Mouse (Mus musculus) retina, postnatal 1 day (tissue): ENCODE measurements around the gene Dnajc15.

Experiments
- DNase-seq: peaks from one replicate; pipeline ENCODE4 v3.0.0-alpha.2; 2012

Dnajc15 gene

DNA sequence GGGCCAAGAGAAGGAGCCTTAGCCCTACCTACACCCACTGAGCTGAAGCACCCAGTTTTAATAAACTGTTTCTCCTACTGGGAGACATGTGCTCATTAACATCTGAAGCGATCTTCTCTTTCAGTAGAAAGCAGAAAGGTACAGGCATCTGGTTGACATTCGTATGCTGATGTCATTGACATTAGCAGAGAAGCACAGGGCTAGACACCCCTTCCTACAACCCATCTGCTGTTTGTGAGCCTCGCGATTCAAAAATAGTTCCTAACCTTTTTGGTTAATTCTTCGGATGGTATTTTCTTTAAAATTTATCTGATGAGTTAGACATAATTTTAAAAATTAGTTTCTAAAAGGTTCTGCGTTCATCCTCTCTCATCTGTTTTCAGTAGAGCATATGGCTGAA lies 81.9 kb downstream of the Dnajc15 start:
- no peak for DNase-seq

DNA sequence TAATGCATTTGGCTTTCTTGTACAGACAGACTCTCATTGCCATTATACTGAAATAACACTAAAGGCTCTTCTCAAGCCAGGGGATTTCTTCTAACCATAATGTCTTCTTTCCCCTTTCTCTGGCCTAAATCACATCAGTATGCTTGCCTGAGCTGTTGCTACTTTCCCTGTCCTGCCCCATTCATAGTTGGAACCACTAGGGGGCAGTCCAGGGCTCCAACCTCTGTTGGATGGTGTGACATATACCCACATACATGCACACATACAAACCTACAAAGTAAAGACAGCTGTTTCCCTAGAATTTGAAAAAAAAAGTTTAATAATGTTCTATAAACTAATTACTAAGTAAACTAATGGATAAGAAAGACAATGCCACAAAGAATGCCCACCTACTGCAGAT lies 91.7 kb downstream of the Dnajc15 start:
- DNase-seq, result no peak

DNA sequence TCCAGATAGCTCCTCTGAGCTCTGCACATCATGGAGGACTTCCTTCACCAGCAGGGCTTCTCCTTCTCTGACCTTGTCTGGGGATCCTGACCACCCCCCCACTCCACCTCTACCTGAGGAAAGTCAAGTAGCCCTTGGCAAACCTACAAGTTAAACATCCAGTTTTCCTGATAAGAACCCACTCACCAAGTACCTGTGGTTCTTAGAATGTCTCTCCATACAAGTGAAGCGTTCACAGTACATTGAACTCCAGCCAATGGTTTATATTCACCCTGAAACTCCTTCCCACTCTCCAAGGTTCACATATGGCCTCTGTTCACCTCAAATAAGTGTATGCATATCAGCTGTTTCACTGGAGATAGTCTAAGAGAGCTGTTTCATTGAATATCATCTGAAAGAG lies 97.6 kb downstream of the Dnajc15 start:
- no peak for DNase-seq

- no peak for DNase-seq
Observed at GRCm38 (mm10) chr14:77776005-77776531, 98.9 kb downstream of the Dnajc15 start.

GRCm38 (mm10) chr14:77773331-77773730 lies 101.6 kb downstream of the Dnajc15 start:
- DNase-seq, result no peak

GRCm38 (mm10) chr14:77771626-77772025 lies 103.3 kb downstream of the Dnajc15 start:
- DNase-seq, result no peak
